Mouse (Mus musculus) macrophage (primary cell): ENCODE measurements around the gene Olfr960. TPM values are rescaled to one million over a fixed set of nuclear protein-coding genes. Genes with fewer than 3 reads are reported as not detected.

Experiments
- H3K27ac ChIP-seq: fragments of 350-480 bp; formaldehyde crosslinking; 2 replicates; pipeline ENCODE4 v1.9.0; 2021
- H3K36me3 ChIP-seq: fragments of 350-480 bp; formaldehyde crosslinking; 2 replicates; pipeline ENCODE4 v1.9.0; 2021; ENCODE audit errors: inconsistent target
- H3K4me3 ChIP-seq: fragments of 350-480 bp; formaldehyde crosslinking; 2 replicates; pipeline ENCODE4 v1.9.0; 2021; ENCODE audit errors: inconsistent target
- H3K79me2 ChIP-seq: fragments of 350-480 bp; formaldehyde crosslinking; 2 replicates; pipeline ENCODE4 v1.9.0; 2021; ENCODE audit errors: inconsistent target
- WGBS: methylation state at CpG from one replicate; pipeline ENCODE4 v1.1.7; 2026; ENCODE audit warnings: inconsistent platforms; ENCODE audit not compliant: missing documents; 5-methylcytosine and 5-hydroxymethylcytosine counted together
- polyA plus RNA-seq: library from polyadenylated mRNA; stranded (reverse); fragments of 250-400 nt; gene quantifications from 3 replicates; pipeline ENCODE4 v1.2.4, GENCODE M21; 2018; ENCODE audit warnings: inconsistent platforms

Gene Olfr960
- polyA plus RNA-seq, 1 experiment from 2014 or later: not detected

- Histone ChIP-seq H3K4me3 (no peak overlapping the region), H3K27ac (no peak overlapping the region), H3K36me3 (no peaks in the 10 kb centered on the region), H3K79me2 (no peaks in the 10 kb centered on the region)
- 84% methylated on average over 4 of the region's 4 CpGs for WGBS
Observed at GRCm38 (mm10) chr9:39647382-39647781, 26.2 kb downstream of the Olfr960 start.

- H3K4me3 ChIP-seq: no peak overlapping the region
- H3K79me2 ChIP-seq: no peaks in the 10 kb centered on the region
- H3K27ac ChIP-seq: no peak overlapping the region
- H3K36me3 ChIP-seq: no peaks in the 10 kb centered on the region
- 69% methylated on average over 6 of the region's 6 CpGs for WGBS
Observed at GRCm38 (mm10) chr9:39654756-39655396, 33.7 kb downstream of the Olfr960 start.

- no peaks in the 10 kb centered on the region for H3K36me3 ChIP-seq
- no peak within 1 kb of the TSS for H3K4me3 ChIP-seq
- 94% methylated on average over 1 of the region's 1 CpGs for WGBS
- H3K79me2 ChIP-seq: no peaks in the 10 kb centered on the region
- H3K27ac ChIP-seq: no peak within 1 kb of the TSS
Observed at GRCm38 (mm10) chr9:39666905-39667304, 45.7 kb downstream of the Olfr960 start, which contains the start of gene Olfr963. Gene Olfr963, plus strand, starts transcription at chr9:39667205.

DNA sequence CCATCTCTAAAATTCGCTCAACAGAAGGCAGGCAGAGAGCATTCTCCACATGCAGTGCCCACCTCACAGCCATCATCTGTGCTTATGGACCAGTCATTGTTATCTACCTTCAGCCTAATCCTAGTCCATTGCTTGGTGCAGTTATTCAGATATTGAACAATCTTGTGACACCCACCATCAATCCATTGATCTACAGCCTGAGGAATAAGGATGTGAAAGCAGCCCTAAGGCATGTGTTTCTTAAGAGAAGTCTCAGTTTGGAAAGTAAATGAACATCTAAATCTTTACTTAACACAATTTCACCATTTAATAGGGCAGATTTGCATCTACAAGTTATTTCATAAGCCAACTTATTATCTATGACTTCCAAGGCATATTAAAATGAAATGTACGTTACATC is 48.5 kb downstream of the Olfr960 start:
- 66% methylated on average over 2 of the region's 2 CpGs for WGBS
- Histone ChIP-seq H3K79me2 (no peaks in the 10 kb centered on the region), H3K36me3 (no peaks in the 10 kb centered on the region), H3K4me3 (no peak overlapping the region), H3K27ac (no peak overlapping the region)

Other genes with a start within 250 kb of the Olfr960 start
- gene Olfr951, start 234.0 kb upstream of the Olfr960 start, polyA plus RNA-seq: not detected in 3 replicates
- gene Olfr952, start 194.2 kb upstream of the Olfr960 start, polyA plus RNA-seq: not detected in 3 replicates
- not detected in 3 replicates for gene Olfr954, start 164.7 kb upstream of the Olfr960 start, polyA plus RNA-seq
- not detected in 3 replicates for gene Olfr955, start 149.4 kb upstream of the Olfr960 start, polyA plus RNA-seq
- gene Olfr44, start 127.4 kb upstream of the Olfr960 start, polyA plus RNA-seq: not detected in 3 replicates
- gene Olfr957, start 105.6 kb upstream of the Olfr960 start, polyA plus RNA-seq: not detected in 3 replicates
- not detected in 3 replicates for gene Olfr958, start 67.3 kb upstream of the Olfr960 start, polyA plus RNA-seq
- gene Olfr959, start 45.8 kb upstream of the Olfr960 start, polyA plus RNA-seq: not detected in 3 replicates
- not detected in 3 replicates for gene AW551984, start 17.0 kb upstream of the Olfr960 start, polyA plus RNA-seq
- gene Olfr148, start 10.7 kb upstream of the Olfr960 start, polyA plus RNA-seq: not detected in 3 replicates
- gene Olfr961, start 23.7 kb downstream of the Olfr960 start, polyA plus RNA-seq: not detected in 3 replicates
- gene Olfr963, start 45.8 kb downstream of the Olfr960 start, polyA plus RNA-seq: not detected in 3 replicates
- gene Olfr149, start 85.7 kb downstream of the Olfr960 start, polyA plus RNA-seq: not detected in 3 replicates
- gene Olfr965, start 90.0 kb downstream of the Olfr960 start, polyA plus RNA-seq: not detected in 3 replicates
- not detected in 3 replicates for gene Olfr150, start 109.6 kb downstream of the Olfr960 start, polyA plus RNA-seq
- gene Olfr967, start 124.9 kb downstream of the Olfr960 start, polyA plus RNA-seq: not detected in 3 replicates
- gene Olfr968, start 161.9 kb downstream of the Olfr960 start, polyA plus RNA-seq: not detected in 3 replicates
- gene Olfr969, start 169.6 kb downstream of the Olfr960 start, polyA plus RNA-seq: not detected in 3 replicates
- gene Olfr970, start 187.5 kb downstream of the Olfr960 start, polyA plus RNA-seq: not detected in 3 replicates
- not detected in 3 replicates for gene Olfr971, start 215.5 kb downstream of the Olfr960 start, polyA plus RNA-seq
- gene Olfr972, start 245.0 kb downstream of the Olfr960 start, polyA plus RNA-seq: not detected in 3 replicates